Mouse (Mus musculus) bone marrow macrophage, adult 2 months (primary cell): Measurements from ENCODE around the gene Gstp1.

Source experiments
- CTCF ChIP-seq: IDR thresholded peaks from 2 replicates; pipeline ENCODE4 v1.5.1; 2012; ENCODE audit warnings: low read depth, mild to moderate bottlenecking, low read length, moderate library complexity
- POLR2A ChIP-seq: IDR thresholded peaks from 2 replicates; pipeline ENCODE4 v1.6.1; 2012; ENCODE audit warnings: mild to moderate bottlenecking, low read depth, low read length, borderline replicate concordance

GRCm38 (mm10) chr19:4005971-4006370 is 31.8 kb downstream of the Gstp1 start:
- TF ChIP-seq CTCF (no peak), POLR2A (no peak)
